In genomic region chr6:48958053-48958452, GRCm38 (mm10) we compare ENCODE assay signal across 10 mouse cellular contexts. TPM values are rescaled to one million over a fixed set of nuclear protein-coding genes. Genes with fewer than 3 reads are reported as not detected.
DNase-seq lines count a peak whose midpoint lies in the region; ATAC-seq and TF ChIP-seq lines count a peak whose summit lies in the region.
"Had no signal": no experiment of that assay in that cellular context is flagged by ENCODE, and none has a peak within 500 bp of the region (broad histone marks: within the 10 kb centered on the region; RNA-seq: fewer than 3 reads in every experiment).

No protein-coding gene starts in this region.

- intact Hi-C loops in left cerebral cortex, postnatal 14 days (cut with DNase I), result loop anchor here (5.0 kb wide), 3 partner anchors 96 to 311 kb away; partner anchors contain the start of gene Gimap8

- no peaks in the 10 kb centered on the region for H3K36me3 ChIP-seq in thymus, adult 2 months (ENCODE audit: control insufficient read depth, insufficient read depth, low read length)
- H3K36me3 ChIP-seq: neural tube, embryonic 13.5 days had no signal

- WGBS in thymus, adult 2 months, result 86% methylated on average over 1 of the region's 1 CpGs

- TF ChIP-seq CTCF in Patski (IDR thresholded peaks at IDR 0.05), result peak; percentile 87
- no peak for TF ChIP-seq CTCF in thymus, adult 2 months (IDR thresholded peaks at IDR 0.05; ENCODE audit: borderline replicate concordance, control insufficient read depth, extremely low read depth, insufficient read depth, low read length, poor library complexity)

- peak; percentile 75 to 77 for DNase-seq in cerebellum, postnatal 10 days
- DNase-seq in left cerebral cortex, postnatal 14 days (ENCODE audit: low spot score in 2 of 2), result peak; percentile 18 to 42
- no peak for DNase-seq in left cerebral cortex, adult 8-10 months (ENCODE audit: low spot score in 2 of 2)
- peak; percentile 27 for DNase-seq in Patski (ENCODE audit: low read depth, low spot score)
- peak; percentile 52 for DNase-seq in kidney, postnatal 14 days
- no peak for DNase-seq in thymus, adult 2 months
- no peak for DNase-seq in thymus, postnatal 14 days

- no peak overlapping the region for H3K4me3 ChIP-seq in thymus, adult 2 months (ENCODE audit: control insufficient read depth, insufficient read depth, low read length)
- H3K4me3 ChIP-seq: neural tube, embryonic 13.5 days had no signal

- ATAC-seq in cerebellum, adult (ENCODE audit: insufficient number of reproducible peaks, low FRiP score, low TSS enrichment), result no peak
- no peak for ATAC-seq in Patski

- POLR2A ChIA-PET in Patski (lab: Charles Lee), result interaction anchor here (1.1 to 1.3 kb wide), 2 partner anchors 98 to 101 kb away, joined by 3 to 5 read pairs; no protein-coding TSS in a partner anchor

- in situ Hi-C loops in Patski (cut with MboI; ENCODE audit: low pct_unique_long_range_greater_than_20kb), result loop anchor here (5.0 kb wide), 1 partner anchor 96 kb away; no protein-coding TSS in a partner anchor

- no peaks in the 10 kb centered on the region for H3K4me1 ChIP-seq in thymus, adult 2 months (replicated peaks; ENCODE audit: control insufficient read depth, insufficient read depth, low read length)
- H3K4me1 ChIP-seq: neural tube, embryonic 13.5 days had no signal

- H3K27ac ChIP-seq in thymus, adult 2 months (ENCODE audit: control insufficient read depth, insufficient read depth, low read length), result no peak overlapping the region
- H3K27ac ChIP-seq: neural tube, embryonic 13.5 days had no signal

- CTCF ChIA-PET in Patski (lab: Charles Lee), result interaction anchor here (0.8 to 9.4 kb wide), 8 partner anchors 62 to 419 kb away, joined by 3 to 124 read pairs (median 6); partner anchors contain the start of genes Gimap3, Gimap8, Gm45021 and Tmem176a

- TF ChIP-seq POLR2A in thymus, adult 2 months (IDR thresholded peaks at IDR 0.05; ENCODE audit: control insufficient read depth, extremely low read depth, insufficient read depth, low read length, poor library complexity), result no peak

- no peaks in the 10 kb centered on the region for H3K27me3 ChIP-seq in Patski
- no peaks in the 10 kb centered on the region for H3K27me3 ChIP-seq in thymus, adult 2 months (ENCODE audit: control insufficient read depth, insufficient read depth, low read length)
- H3K27me3 ChIP-seq: neural tube, embryonic 13.5 days had no signal

RNA-seq across cellular contexts. Expression of gene Doxl2, which starts 16.7 kb away (rescaled TPM):
- total RNA-seq in left cerebral cortex, postnatal 14 days (2021), result not detected
- total RNA-seq in left cerebral cortex, adult 8-10 months (2022), result not detected
- not detected for polyA plus RNA-seq in Patski (2021)
- polyA plus RNA-seq in thymus, adult 2 months (2012; rRNA removed), result 0.05 TPM in 1 of 2 replicates, not detected in the other
- polyA plus RNA-seq: large intestine, adult 2 months; neural tube, embryonic 13.5 days had no signal

RNA-seq across cellular contexts. Expression of gene 1600015I10Rik, which starts 28.4 kb away (rescaled TPM):
- total RNA-seq in left cerebral cortex, postnatal 14 days (2021), result not detected
- total RNA-seq in left cerebral cortex, adult 8-10 months (2022), result not detected
- not detected for polyA plus RNA-seq in Patski (2021)
- 0.13 TPM in 1 of 2 replicates, not detected in the other for polyA plus RNA-seq in thymus, adult 2 months (2012; rRNA removed)
- polyA plus RNA-seq: neural tube, embryonic 13.5 days had no signal

RNA-seq across cellular contexts. Expression of gene Svs1, which starts 28.6 kb away (rescaled TPM):
- not detected for total RNA-seq in left cerebral cortex, postnatal 14 days (2021)
- total RNA-seq in left cerebral cortex, adult 8-10 months (2022), result not detected
- not detected for polyA plus RNA-seq in Patski (2021)
- 0.11 TPM in 1 of 2 replicates, not detected in the other for polyA plus RNA-seq in thymus, adult 2 months (2012; rRNA removed)
- polyA plus RNA-seq: large intestine, adult 2 months; neural tube, embryonic 13.5 days had no signal

Comparison
In these comparisons a context has a peak if more than half of its experiments do, and no peak if none do; other contexts are left out.
1. DNase-seq: peak in cerebellum, postnatal 10 days (2 of 2), left cerebral cortex, postnatal 14 days (2 of 2), Patski (single experiment) and kidney, postnatal 14 days (single experiment); none in left cerebral cortex, adult 8-10 months (0 of 2), thymus, adult 2 months (single experiment) and thymus, postnatal 14 days (single experiment).